Mouse (Mus musculus) lung, postnatal 0 days (tissue): Measurements from ENCODE around the gene Btd.

Experiments used
- CTCF ChIP-seq: IDR thresholded peaks from 2 replicates; pipeline ENCODE4 v1.5.1; 2016; ENCODE audit warnings: antibody characterized with exemption, mild to moderate bottlenecking
- EP300 ChIP-seq: IDR thresholded peaks from 2 replicates; pipeline ENCODE4 v1.6.1; 2016; ENCODE audit warnings: antibody characterized with exemption, mild to moderate bottlenecking, control low read depth

DNA sequence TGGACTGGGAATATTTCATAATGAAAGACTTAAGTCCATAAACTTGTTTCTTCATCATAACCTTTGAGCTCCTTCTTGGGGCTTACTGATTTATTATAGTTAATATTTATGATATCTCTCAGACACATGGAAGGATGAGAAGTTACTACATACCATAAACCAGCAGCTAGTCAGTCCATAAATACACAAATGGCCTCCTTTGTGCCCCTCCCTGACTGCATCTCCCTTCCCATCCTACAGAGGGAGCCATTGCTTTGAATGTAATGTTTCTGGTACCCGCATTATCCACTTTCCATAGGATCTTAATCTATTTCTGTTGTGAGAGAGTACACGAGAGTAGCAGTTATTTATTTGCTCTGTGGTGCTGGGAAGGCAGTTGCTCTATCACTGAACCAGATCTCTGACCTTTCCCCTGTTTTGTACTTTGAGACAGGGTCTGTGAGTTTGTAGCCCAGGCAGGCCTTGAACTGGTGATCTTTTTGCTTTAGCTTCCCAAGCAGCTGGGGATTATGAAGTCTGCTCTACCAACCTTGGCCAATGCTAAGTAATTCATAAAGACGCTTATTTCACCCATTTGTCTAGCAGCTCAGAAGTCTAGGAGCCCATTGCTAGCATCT is 4.2 kb downstream of the Btd start:
- TF ChIP-seq EP300 (no peak), CTCF (peak; percentile 67)
